Mouse (Mus musculus) stomach, postnatal 0 days (tissue): ENCODE data around the gene Shbg.

Source experiments
- CTCF ChIP-seq: IDR thresholded peaks from 2 replicates; pipeline ENCODE4 v1.5.1; 2016; ENCODE audit warnings: antibody characterized with exemption, low read depth, mild to moderate bottlenecking, moderate library complexity
- EP300 ChIP-seq: optimal IDR thresholded peaks from 2 replicates; pipeline ENCODE3; 2016; ENCODE audit warnings: antibody characterized with exemption

DNA sequence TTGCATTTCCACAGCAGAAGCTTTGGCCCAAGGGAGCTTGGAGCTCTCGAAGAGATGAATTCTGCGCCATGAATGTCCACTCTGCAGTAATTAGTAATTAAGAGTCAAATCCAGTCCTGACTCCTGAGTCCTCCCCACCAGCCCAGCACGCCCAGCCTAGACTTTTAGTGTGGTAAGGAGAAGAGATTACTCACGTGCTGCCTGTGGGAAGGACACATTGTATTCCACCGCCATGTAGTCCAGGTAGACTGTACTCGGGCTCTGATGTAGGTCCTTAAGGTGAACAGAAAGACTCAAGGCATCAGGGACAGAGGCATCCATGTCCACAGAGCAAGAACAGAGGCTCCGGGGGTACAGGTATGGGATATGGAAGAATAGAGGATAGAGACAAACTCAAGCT, 47.1 kb upstream of the Shbg start:
- TF ChIP-seq CTCF (no peak), EP300 (no peak)
